Mouse (Mus musculus): ENCODE measurements around the gene Gm20605. TPM values are rescaled to one million over a fixed set of nuclear protein-coding genes. Genes with fewer than 3 reads are reported as not detected.

Gene Gm20605
- polyA plus RNA-seq, 1 experiment = 15.0 TPM

DNA sequence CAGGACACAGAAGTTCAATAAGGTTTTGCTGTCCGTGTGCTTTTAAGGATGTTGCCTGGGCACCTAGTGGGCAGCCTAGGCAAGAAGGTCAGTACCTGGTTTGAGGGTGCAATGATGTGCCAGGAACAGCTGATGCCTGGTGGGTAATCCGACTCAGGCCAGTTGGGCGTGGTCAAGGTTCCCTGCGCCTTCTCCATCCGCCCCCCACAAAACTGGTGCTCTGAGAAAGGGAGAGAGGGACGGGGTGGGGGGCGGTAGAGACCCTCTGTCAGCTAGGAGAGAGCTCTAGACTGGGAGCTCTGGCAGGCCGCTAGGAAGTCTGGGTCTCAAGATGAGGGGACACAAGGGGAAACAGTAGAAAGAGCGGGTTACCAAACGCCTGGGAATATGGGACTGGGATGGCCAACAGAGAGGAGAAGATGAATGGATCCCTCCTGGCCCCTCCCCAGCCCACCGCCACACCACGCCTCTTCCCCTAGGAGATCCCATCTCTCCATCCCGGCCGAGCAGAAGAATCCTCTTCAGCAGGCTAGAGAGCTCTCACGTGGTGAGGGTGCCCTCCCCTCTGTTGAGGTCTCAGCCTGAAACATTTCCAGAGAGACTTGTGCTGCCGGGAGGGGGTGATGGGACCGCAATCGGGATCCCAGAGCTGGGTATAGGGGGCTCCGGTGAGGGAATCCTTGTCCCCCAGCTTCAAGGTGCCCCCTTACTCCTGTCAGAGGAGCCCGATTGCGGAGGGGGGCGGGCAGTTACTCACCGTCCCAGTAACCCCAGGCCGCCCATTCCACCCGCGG is 20.9 kb upstream of the Gm20605 start:
- Histone ChIP-seq H3K4me3 (ENCODE audit: control insufficient read depth, low read depth, low read length) (peak overlapping the region; percentile 50), H3K27me3 (ENCODE audit: control insufficient read depth, insufficient read depth, low read length) (no peaks in the 10 kb centered on the region), H3K36me3 (ENCODE audit: control insufficient read depth, insufficient read depth, low read length) (no peaks in the 10 kb centered on the region), H3K27ac (ENCODE audit: control insufficient read depth, insufficient read depth, low read depth, low read length) (no peak overlapping the region), H3K4me1 (ENCODE audit: control insufficient read depth, insufficient read depth, low read length) (peaks cover 26% of the 10 kb centered on the region)
- TF ChIP-seq POLR2A (IDR thresholded peaks at IDR 0.05; ENCODE audit: control insufficient read depth, low read depth, low read length) (no peak), CTCF (IDR thresholded peaks at IDR 0.05; ENCODE audit: control insufficient read depth, insufficient read depth, insufficient replicate concordance, low read depth, low read length) (no peak)

- H3K36me3 ChIP-seq (ENCODE audit: control insufficient read depth, insufficient read depth, low read length) = no peaks in the 10 kb centered on the region
- no peak overlapping the region for H3K27ac ChIP-seq (ENCODE audit: control insufficient read depth, insufficient read depth, low read depth, low read length)
- H3K4me1 ChIP-seq (ENCODE audit: control insufficient read depth, insufficient read depth, low read length) = peaks cover 26% of the 10 kb centered on the region
- H3K27me3 ChIP-seq (ENCODE audit: control insufficient read depth, insufficient read depth, low read length) = no peaks in the 10 kb centered on the region
- TF ChIP-seq CTCF (IDR thresholded peaks at IDR 0.05; ENCODE audit: control insufficient read depth, insufficient read depth, insufficient replicate concordance, low read depth, low read length) (no peak), POLR2A (IDR thresholded peaks at IDR 0.05; ENCODE audit: control insufficient read depth, low read depth, low read length) (no peak)
- peak overlapping the region; percentile 50 for H3K4me3 ChIP-seq (ENCODE audit: control insufficient read depth, low read depth, low read length)
Measured at GRCm38 (mm10) chr5:137608654-137609190, 20.3 kb upstream of the Gm20605 start.

DNA sequence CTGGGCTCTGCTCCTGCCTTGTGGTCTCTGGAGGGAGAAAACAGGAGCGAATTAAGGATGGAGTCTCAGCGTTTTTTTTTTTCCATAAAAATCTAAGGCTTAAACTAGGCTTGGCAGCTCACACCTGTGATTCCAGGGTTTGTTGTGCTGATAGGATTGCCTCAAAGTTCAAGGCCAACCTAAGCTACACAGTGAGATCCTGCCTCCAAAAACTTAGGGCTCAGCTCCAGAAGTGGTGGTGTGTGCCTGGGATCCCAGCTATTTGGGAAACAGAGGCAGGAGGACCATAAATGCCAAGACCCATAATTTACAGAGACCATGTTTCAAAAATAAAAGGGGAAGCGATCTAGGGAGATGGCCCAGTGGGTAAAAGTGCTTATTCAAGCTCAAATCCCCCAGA is 19.7 kb upstream of the Gm20605 start:
- Histone ChIP-seq H3K36me3 (ENCODE audit: control insufficient read depth, insufficient read depth, low read length) (no peaks in the 10 kb centered on the region), H3K4me3 (ENCODE audit: control insufficient read depth, low read depth, low read length) (peak overlapping the region; percentile 30), H3K27me3 (ENCODE audit: control insufficient read depth, insufficient read depth, low read length) (no peaks in the 10 kb centered on the region), H3K27ac (ENCODE audit: control insufficient read depth, insufficient read depth, low read depth, low read length) (no peak overlapping the region), H3K4me1 (ENCODE audit: control insufficient read depth, insufficient read depth, low read length) (peaks cover 26% of the 10 kb centered on the region)
- TF ChIP-seq CTCF (IDR thresholded peaks at IDR 0.05; ENCODE audit: control insufficient read depth, insufficient read depth, insufficient replicate concordance, low read depth, low read length) (no peak), POLR2A (IDR thresholded peaks at IDR 0.05; ENCODE audit: control insufficient read depth, low read depth, low read length) (no peak)

DNA sequence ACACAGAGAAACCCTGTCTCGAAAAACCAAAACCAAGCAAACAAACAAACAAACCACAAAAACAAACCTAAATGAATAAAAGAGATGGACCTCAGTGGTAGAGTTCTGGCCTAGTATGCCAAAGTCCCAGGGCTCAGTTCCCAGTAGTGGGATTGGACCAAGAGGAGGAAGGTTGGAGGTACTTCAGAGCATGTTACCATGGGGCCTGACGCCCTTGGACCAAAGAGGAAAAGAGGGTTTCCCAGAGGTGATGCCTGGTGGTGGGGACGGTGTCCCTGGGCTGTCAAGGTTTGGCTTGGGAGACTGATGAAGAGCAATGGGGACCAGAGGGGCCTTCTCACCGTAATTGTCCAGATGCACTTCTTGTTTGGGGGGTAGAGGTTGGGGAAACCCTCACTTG is 18.9 kb upstream of the Gm20605 start:
- H3K4me1 ChIP-seq (ENCODE audit: control insufficient read depth, insufficient read depth, low read length) = peaks cover 26% of the 10 kb centered on the region

GRCm38 (mm10) chr5:137610548-137611244 is 18.3 kb upstream of the Gm20605 start:
- Histone ChIP-seq H3K27me3 (ENCODE audit: control insufficient read depth, insufficient read depth, low read length) (no peaks in the 10 kb centered on the region), H3K4me1 (ENCODE audit: control insufficient read depth, insufficient read depth, low read length) (peaks cover 26% of the 10 kb centered on the region), H3K27ac (ENCODE audit: control insufficient read depth, insufficient read depth, low read depth, low read length) (peak overlapping the region; percentile 80), H3K4me3 (ENCODE audit: control insufficient read depth, low read depth, low read length) (peak overlapping the region; percentile 61), H3K36me3 (ENCODE audit: control insufficient read depth, insufficient read depth, low read length) (no peaks in the 10 kb centered on the region)
- no peak for TF ChIP-seq CTCF (IDR thresholded peaks at IDR 0.05; ENCODE audit: control insufficient read depth, insufficient read depth, insufficient replicate concordance, low read depth, low read length)
- no peak for TF ChIP-seq POLR2A (IDR thresholded peaks at IDR 0.05; ENCODE audit: control insufficient read depth, low read depth, low read length)

More for the DNA sequence above, 18.9 kb upstream of the Gm20605 start:
- Histone ChIP-seq H3K36me3 (ENCODE audit: control insufficient read depth, insufficient read depth, low read length) (no peaks in the 10 kb centered on the region), H3K27me3 (ENCODE audit: control insufficient read depth, insufficient read depth, low read length) (no peaks in the 10 kb centered on the region), H3K27ac (ENCODE audit: control insufficient read depth, insufficient read depth, low read depth, low read length) (peak overlapping the region; percentile 49; the same call in 1 of the 2 replicates), H3K4me3 (ENCODE audit: control insufficient read depth, low read depth, low read length) (peak overlapping the region; percentile 61)
- TF ChIP-seq CTCF (IDR thresholded peaks at IDR 0.05; ENCODE audit: control insufficient read depth, insufficient read depth, insufficient replicate concordance, low read depth, low read length) = no peak
- TF ChIP-seq POLR2A (IDR thresholded peaks at IDR 0.05; ENCODE audit: control insufficient read depth, low read depth, low read length) = no peak

- peak overlapping the region; percentile 35 for H3K4me3 ChIP-seq (ENCODE audit: control insufficient read depth, low read depth, low read length)
- TF ChIP-seq POLR2A (IDR thresholded peaks at IDR 0.05; ENCODE audit: control insufficient read depth, low read depth, low read length) = no peak
- no peak for TF ChIP-seq CTCF (IDR thresholded peaks at IDR 0.05; ENCODE audit: control insufficient read depth, insufficient read depth, insufficient replicate concordance, low read depth, low read length)
- peak overlapping the region; percentile 80 for H3K27ac ChIP-seq (ENCODE audit: control insufficient read depth, insufficient read depth, low read depth, low read length)
- peaks cover 26% of the 10 kb centered on the region for H3K4me1 ChIP-seq (ENCODE audit: control insufficient read depth, insufficient read depth, low read length)
- no peaks in the 10 kb centered on the region for H3K27me3 ChIP-seq (ENCODE audit: control insufficient read depth, insufficient read depth, low read length)
- no peaks in the 10 kb centered on the region for H3K36me3 ChIP-seq (ENCODE audit: control insufficient read depth, insufficient read depth, low read length)
Measured at GRCm38 (mm10) chr5:137611245-137611602, 17.8 kb upstream of the Gm20605 start.

GRCm38 (mm10) chr5:137613076-137613475 is 15.9 kb upstream of the Gm20605 start:
- no peak for TF ChIP-seq CTCF (IDR thresholded peaks at IDR 0.05; ENCODE audit: control insufficient read depth, insufficient read depth, insufficient replicate concordance, low read depth, low read length)
- TF ChIP-seq POLR2A (IDR thresholded peaks at IDR 0.05; ENCODE audit: control insufficient read depth, low read depth, low read length) = no peak; the same call in 1 of the 2 replicates
- H3K4me3 ChIP-seq (ENCODE audit: control insufficient read depth, low read depth, low read length) = no peak overlapping the region
- peaks cover 23% of the 10 kb centered on the region for H3K4me1 ChIP-seq (ENCODE audit: control insufficient read depth, insufficient read depth, low read length)
- H3K27me3 ChIP-seq (ENCODE audit: control insufficient read depth, insufficient read depth, low read length) = no peaks in the 10 kb centered on the region
- H3K27ac ChIP-seq (ENCODE audit: control insufficient read depth, insufficient read depth, low read depth, low read length) = peak overlapping the region; percentile 7
- H3K36me3 ChIP-seq (ENCODE audit: control insufficient read depth, insufficient read depth, low read length) = no peaks in the 10 kb centered on the region

Measured in testis, adult 2 months (tissue).